Mouse (Mus musculus) testis, adult 2 months (tissue): Measurements from ENCODE around the gene Rnf38.

Experiments used
- CTCF ChIP-seq: fragments of 200-500 bp; IDR thresholded peaks from 2 replicates; pipeline ENCODE4 v1.5.1; 2012; ENCODE audit warnings: low read depth, mild to moderate bottlenecking, inconsistent platforms, low read length, moderate library complexity; ENCODE audit not compliant: control insufficient read depth, insufficient read depth, insufficient replicate concordance
- POLR2A ChIP-seq: fragments of 200-500 bp; IDR thresholded peaks from 2 replicates; pipeline ENCODE4 v1.6.1; 2012; ENCODE audit warnings: low read depth, mild to moderate bottlenecking, inconsistent platforms, low read length, moderate library complexity; ENCODE audit not compliant: control insufficient read depth

DNA sequence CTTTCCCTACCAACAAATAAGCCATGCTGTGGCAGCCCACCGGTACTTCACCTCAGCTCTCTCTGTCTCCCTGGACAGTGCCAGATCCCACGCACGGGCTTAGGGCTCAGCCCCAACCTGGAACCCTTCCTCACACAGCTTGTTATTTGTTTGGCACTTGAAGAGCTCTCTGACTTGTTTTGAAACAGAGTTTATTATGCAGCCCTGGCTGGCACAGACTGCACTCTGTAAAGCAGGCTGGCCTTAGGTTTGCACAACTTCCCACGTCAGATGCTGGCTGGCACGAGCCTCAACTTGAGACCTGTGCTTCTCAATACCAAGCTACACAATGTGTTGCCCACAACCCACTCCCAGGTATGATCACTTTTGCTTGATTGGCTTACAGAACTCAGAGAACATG is 53.8 kb downstream of the Rnf38 start:
- TF ChIP-seq POLR2A (no peak), CTCF (no peak)
